Mouse (Mus musculus) spleen, adult 2 months (tissue): Measurements from ENCODE around the gene Gsc2.

Experiments used
- CTCF ChIP-seq: fragments of 200-500 bp; IDR thresholded peaks from 2 replicates; pipeline ENCODE4 v1.5.1; 2011; ENCODE audit warnings: mild to moderate bottlenecking, inconsistent platforms; ENCODE audit not compliant: insufficient read depth, insufficient read length, insufficient replicate concordance; ENCODE audit errors: extremely low read depth
- POLR2A ChIP-seq: fragments of 200-500 bp; IDR thresholded peaks from 2 replicates; pipeline ENCODE4 v1.6.1; 2011; ENCODE audit warnings: low read depth, low read length, inconsistent platforms

GRCm38 (mm10) chr16:17929211-17929610, 14.4 kb upstream of the Gsc2 start:
- TF ChIP-seq POLR2A (no peak), CTCF (no peak)
